Mouse (Mus musculus): ENCODE data around the gene Usf3. TPM values are rescaled to one million over a fixed set of nuclear protein-coding genes. Genes with fewer than 3 reads are reported as not detected.

Gene Usf3
- polyA plus RNA-seq, 1 experiment from 2014 or later = 3.6 TPM

DNA sequence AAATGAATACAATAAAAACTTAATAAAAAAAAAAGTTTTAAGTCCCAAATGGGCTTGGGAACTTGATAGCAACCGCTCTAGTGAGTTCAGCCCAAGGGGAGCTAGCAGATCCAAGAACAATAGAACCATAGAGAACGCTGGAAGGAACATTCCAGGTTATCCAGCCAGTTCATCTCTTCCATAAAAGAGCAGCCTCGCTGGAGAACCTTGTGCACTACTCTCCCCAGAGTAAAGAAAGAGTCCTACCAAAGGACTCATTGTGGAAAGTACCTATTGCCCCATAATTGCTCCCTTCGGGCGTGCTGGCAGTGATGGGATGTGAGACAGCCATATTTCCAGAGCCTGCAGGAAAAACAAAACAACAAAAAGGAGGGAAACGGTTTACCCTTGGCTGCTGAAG lies 96.5 kb downstream of the Usf3 start:
- H3K36me3 ChIP-seq = no peaks in the 10 kb centered on the region
- H3K4me2 ChIP-seq = no peak overlapping the region
- no peak overlapping the region for H3K9ac ChIP-seq (replicated peaks)
- H3K27ac ChIP-seq = no peak overlapping the region
- H3K4me1 ChIP-seq (replicated peaks) = no peaks in the 10 kb centered on the region
- H3K9me3 ChIP-seq = no peaks in the 10 kb centered on the region
- WGBS = 75% methylated on average over 6 of the region's 6 CpGs
- H3K4me3 ChIP-seq (replicated peaks) = no peak overlapping the region
- no peak for ATAC-seq (ENCODE audit: insufficient number of reproducible peaks, insufficient read depth, low FRiP score, low TSS enrichment, low read depth)
- H3K27me3 ChIP-seq = no peaks in the 10 kb centered on the region

DNA sequence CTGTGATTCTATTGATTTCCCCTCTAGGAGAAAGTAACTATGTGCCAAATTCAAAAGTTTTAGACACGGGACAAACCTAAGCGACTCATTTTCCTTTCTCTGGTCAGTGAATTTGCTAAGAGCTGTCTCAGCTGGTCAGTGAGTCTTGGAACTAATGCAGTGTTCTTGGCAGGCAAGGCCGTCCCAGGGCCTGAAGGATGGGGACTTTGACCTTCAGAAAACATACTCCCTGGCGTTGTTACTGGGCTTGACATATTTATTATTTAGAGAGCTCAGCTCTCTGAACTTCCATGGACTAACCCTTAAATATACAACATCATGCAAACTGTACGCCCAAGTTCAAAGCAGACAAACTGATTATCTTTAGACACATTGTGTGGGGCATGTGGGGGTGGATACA lies 97.6 kb downstream of the Usf3 start:
- Histone ChIP-seq H3K27me3 (no peaks in the 10 kb centered on the region), H3K9ac (replicated peaks) (no peak overlapping the region), H3K36me3 (no peaks in the 10 kb centered on the region), H3K27ac (no peak overlapping the region), H3K4me2 (no peak overlapping the region), H3K4me3 (replicated peaks) (no peak overlapping the region), H3K9me3 (no peaks in the 10 kb centered on the region), H3K4me1 (replicated peaks) (no peaks in the 10 kb centered on the region)
- ATAC-seq (ENCODE audit: insufficient number of reproducible peaks, insufficient read depth, low FRiP score, low TSS enrichment, low read depth) = no peak
- WGBS = 87% methylated on average over 5 of the region's 5 CpGs

DNA sequence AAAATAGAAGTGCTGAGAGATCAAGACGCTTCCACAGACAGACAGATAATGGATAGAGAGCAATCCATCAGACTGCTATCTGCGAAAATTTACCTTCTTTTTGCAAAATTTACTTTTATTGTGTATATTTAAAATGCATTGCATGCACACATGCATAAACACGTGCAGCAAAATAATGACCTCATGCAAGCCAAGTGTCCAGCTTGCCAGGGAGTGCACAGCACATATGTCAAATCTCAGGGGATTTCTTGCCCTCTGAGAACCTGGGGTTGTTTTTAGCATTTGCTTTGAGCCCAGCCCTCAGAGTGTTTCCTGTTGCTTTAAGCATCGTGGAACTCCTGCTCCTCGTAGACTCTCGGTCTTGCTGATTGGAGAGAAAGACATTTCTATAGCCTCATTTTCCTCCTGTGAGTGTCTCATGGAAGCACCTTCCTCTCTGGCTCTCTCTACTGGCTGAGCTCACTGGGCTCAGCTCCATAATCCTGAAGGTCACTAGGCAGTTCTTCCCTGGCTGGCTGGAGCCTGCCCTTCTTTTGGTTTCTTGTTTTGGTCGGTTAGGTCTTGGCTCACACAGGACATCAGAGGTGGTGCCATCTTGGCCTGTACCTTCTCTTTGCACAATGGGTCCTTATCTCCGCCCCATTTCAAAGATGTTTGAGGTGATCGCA lies 98.5 kb downstream of the Usf3 start:
- Histone ChIP-seq H3K4me1 (replicated peaks) (no peaks in the 10 kb centered on the region), H3K9ac (replicated peaks) (no peak overlapping the region), H3K4me3 (replicated peaks) (no peak overlapping the region), H3K4me2 (no peak overlapping the region), H3K27ac (no peak overlapping the region), H3K9me3 (no peaks in the 10 kb centered on the region), H3K27me3 (no peaks in the 10 kb centered on the region), H3K36me3 (no peaks in the 10 kb centered on the region)
- no peak for ATAC-seq (ENCODE audit: insufficient number of reproducible peaks, insufficient read depth, low FRiP score, low TSS enrichment, low read depth)
- 82% methylated on average over 9 of the region's 9 CpGs for WGBS

Other genes with a start within 250 kb of the Usf3 start
- 32.1 and 37.7 TPM in 2 replicates for gene Qtrt2, start 246.4 kb upstream of the Usf3 start, polyA plus RNA-seq (2016; fragmentation: Nextera tagmentation; extraction: Ambion mirVana)
- 0.77 and 0.83 TPM in 2 replicates for gene Zdhhc23, start 193.5 kb upstream of the Usf3 start, polyA plus RNA-seq (2016; fragmentation: Nextera tagmentation; extraction: Ambion mirVana)
- 6.4 and 7.3 TPM in 2 replicates for gene Gramd1c, start 109.9 kb upstream of the Usf3 start, polyA plus RNA-seq (2016; fragmentation: Nextera tagmentation; extraction: Ambion mirVana)
- gene Atp6v1a, start 33.5 kb upstream of the Usf3 start, polyA plus RNA-seq (2016; fragmentation: Nextera tagmentation; extraction: Ambion mirVana) = 34.2 and 43.7 TPM in 2 replicates
- gene Naa50, start 33.4 kb upstream of the Usf3 start, polyA plus RNA-seq (2016; fragmentation: Nextera tagmentation; extraction: Ambion mirVana) = 121 and 130 TPM in 2 replicates
- 0.06 and 0.10 TPM in 2 replicates for gene Sidt1, start 159.9 kb downstream of the Usf3 start, polyA plus RNA-seq (2016; fragmentation: Nextera tagmentation; extraction: Ambion mirVana)
- gene Spice1, start 173.9 kb downstream of the Usf3 start, polyA plus RNA-seq (2016; fragmentation: Nextera tagmentation; extraction: Ambion mirVana) = 27.5 and 32.2 TPM in 2 replicates
- 0.59 and 0.94 TPM in 2 replicates for gene Cfap44, start 221.6 kb downstream of the Usf3 start, polyA plus RNA-seq (2016; fragmentation: Nextera tagmentation; extraction: Ambion mirVana)